Mouse (Mus musculus) effector memory CD4-positive, alpha-beta T cell, adult 5 months (primary cell): Measurements from ENCODE around the gene AW549877. TPM values are rescaled to one million over a fixed set of nuclear protein-coding genes. Genes with fewer than 3 reads are reported as not detected.

Source experiments
- polyA plus RNA-seq: library from polyadenylated mRNA; unstranded; fragments of 100-300 nt; shearing (Covaris generic); gene quantifications from one replicate; pipeline ENCODE4 v1.2.1, GENCODE M21; 2017

Gene AW549877
- 51.0 TPM for polyA plus RNA-seq

DNA sequence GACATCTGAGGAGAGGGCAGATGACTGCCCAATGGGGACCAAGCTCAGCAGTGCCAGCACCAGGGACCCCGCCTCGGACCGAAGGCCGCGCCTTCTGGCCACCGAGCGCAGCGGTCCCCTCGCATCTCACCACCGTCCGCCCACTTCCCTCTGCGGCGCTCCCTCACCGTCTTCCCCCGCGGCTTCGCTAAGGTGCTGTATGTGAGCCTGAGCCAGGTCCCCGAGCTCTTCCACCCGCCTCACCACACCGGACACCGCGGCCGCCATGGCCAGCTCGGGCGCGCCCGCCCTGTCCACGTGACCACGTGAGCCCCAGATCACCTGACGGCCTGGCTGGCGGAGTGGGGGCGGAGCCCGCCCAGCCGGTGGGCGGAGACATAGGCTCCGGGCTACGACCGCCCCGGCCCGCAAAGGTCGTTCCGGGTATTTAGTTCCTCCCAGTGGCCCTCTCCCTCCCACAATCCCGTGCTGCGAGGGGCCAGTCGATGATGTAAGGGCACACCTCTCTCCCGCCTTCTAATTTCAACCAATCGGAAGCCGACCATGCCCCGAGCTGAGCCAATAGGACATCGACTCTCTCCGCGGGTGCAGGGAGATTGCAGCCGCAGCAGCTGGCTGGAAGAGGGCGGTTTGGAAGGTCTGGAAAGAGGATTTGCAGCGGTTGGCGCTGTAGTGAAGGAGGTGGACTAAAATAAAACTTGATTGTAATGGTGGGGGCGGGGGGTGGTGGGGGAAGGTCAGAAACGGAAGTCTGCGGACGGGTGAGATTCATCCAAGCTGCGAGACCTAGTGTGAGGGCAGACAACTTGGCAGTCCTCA, at the start of gene AW549877:
Gene AW549877 (minus strand): TSS at position 297 of the 819 bp plus-strand sequence.

DNA sequence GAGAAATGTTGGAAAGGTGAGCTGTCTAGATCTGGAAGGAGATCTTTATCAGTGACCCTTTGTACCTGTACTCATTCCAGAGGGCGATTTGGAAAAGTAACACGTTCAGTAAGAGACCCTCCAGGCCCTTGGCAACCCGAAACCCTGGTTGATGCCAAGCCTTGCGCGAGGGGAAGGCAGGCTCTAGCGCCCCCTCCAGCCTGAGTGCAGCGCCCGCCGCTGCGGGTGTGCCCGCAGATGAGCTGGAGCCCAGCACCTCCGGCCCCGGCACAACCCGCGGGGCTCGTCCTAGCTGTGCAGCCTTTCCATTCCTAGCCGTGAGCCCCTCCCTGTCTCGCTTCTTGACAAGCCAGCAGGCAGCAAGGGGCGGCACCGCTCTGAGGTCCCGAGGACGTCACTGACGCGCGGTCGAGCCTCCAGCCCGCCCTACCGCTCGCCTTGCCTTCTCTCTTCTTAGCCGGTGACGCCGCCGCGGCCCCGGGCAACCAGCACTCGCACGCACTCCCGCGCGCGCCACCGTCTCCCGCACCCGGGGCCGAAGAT, 30.8 kb upstream of the AW549877 start, which contains the start of gene Oxct1:
Gene Oxct1 (plus strand): TSS at position 153 of the 543 bp plus-strand sequence.

DNA sequence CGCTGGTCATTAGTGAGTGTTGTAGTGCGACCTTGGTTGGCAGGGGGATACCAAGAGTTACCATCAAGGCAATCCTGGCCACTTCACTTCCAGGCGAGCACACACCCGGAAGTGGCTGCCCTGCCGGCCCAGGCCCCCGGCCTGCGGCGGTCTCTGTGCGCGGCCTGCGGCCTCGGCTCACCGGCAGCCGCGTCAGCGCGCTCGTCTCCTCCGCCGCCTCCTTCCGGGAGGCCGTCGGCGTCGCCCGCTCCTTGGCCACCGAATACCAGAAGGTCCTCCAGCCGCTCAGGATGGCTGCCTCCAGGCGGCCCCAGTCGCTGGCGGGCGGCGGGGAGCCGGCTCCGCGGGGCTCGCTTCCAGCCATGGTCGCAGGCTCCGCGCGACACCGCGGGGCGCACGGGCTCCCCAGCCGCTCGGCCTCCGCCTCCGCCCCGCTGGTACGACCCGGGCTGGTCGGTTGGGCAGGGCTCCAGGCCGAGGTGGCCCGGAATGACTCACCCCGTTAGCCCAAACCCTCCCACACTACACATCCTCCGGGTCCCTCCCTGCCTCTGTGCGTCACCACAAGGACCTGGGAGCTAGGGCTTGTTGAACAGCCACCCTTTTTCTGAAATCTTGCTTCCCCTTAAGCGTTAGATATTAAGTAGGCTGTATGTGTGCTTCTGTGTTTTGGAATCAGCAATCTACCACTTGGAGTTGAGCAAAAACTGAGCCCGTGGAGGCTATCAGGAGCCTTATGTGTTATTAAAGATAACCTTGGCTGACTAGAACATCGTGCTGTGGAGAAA, 16.3 kb downstream of the AW549877 start, which contains the start of gene Fbxo4:
Gene Fbxo4 (minus strand): TSS at position 513 of the 788 bp plus-strand sequence.

Other genes starting within 250 kb of the AW549877 start
- 23.2 TPM for gene Fbxo4, start 16.2 kb downstream of the AW549877 start, polyA plus RNA-seq
- 80.0 TPM for gene Oxct1, start 30.6 kb upstream of the AW549877 start, polyA plus RNA-seq